Mouse (Mus musculus): ENCODE results near the gene Uqcr10.
"Not testable (repeated sequence)": the region's sequence is repeated elsewhere in the genome, so short reads cannot be mapped to it uniquely, and the experiment has no call there.

The Uqcr10 gene

DNA sequence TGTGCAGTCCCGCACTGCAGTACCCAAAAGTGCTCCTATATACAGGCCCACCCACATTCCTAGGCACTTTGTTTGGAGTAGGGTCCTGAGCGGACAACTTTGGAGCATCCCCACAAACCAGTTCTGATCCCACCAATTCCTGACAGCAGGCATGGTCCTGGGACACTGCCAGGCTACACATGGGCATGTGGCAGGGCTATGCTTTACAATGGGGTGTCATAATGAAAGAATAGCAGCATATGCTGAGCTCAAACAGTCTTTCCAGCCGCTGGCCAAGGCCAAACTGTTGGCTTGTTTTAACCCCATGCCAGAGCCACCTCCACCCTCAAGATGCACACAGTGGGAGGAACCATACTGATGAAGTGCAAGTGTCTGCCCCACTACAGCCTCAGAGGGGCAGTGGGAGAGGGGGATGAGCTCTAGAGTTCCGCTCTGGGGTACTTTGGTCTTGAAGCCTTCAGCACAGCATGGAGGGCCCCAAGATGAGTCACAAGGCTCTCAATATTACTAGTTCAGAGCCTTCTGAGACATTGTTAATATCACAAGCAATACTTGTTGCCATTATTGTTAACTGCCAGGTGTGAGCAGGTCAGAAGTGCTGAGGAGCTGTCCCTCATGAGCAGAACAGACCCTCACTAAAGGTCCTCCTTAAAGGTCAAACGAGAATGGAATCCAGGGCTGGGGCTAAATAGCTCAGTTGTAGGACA is 12.5 kb upstream of the Uqcr10 start:
- in situ Hi-C loops (cut with MboI; ENCODE audit: low sequenced_read_pairs): no loop called here

DNA sequence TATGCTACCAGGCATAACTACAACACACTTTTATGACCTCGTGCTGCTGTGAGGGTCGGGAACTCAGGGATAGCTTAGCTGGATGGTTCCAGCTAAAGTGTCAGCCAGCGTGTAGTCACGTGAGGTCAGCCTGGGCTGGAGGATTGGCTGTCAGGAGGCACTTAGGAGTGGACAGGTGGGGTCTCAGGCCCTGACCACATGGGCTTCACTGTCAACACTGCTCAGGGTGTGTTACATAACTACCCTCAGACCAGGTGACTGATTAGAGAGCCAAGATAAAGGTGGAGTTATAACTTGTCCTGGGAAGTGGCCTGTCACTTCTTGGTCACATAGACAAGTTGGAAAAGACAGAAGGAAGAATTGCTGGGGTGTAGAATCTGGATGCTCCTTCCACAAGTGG is 11.5 kb upstream of the Uqcr10 start:
- in situ Hi-C loops (cut with MboI; ENCODE audit: low sequenced_read_pairs): no loop called here

DNA sequence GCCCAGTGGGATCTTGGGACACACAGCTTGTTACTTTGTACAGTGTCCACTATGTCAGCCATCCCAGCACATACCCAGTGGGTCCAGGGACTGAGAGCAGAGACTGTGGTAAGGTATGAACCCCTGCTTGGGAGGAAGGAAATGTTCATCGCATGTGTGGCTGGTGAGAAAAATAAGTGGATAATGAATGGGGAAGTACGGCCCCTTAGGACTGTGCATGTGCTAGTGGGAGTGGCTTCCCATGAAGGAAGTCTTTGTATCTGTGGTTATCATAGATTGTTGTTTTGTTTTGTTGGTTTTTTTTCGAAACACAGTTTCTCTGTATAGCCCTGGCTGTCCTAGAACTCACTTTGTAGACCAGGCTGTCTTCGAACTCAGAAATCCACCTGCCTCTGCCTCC is 10.6 kb upstream of the Uqcr10 start:
- in situ Hi-C loops (cut with MboI; ENCODE audit: low sequenced_read_pairs): no loop called here

DNA sequence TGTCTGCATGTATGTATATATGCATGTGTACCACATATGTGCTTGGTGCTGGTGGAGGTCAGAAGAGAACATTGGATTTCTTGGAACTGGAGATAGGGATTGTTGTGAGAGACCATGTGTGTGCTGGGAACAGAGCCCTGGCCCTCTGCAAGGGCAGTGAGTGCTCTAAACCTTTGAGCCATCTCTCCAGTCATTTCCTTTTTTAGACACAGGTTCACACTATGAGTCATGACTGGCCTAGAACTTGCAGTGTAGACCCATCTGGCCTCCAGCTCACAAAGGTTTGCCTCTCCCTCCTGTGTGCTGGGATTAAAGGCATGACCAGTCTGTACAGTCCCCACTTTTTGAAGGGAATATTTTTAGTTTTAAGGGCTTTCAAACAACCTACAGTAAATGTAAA is 8.7 kb upstream of the Uqcr10 start:
- in situ Hi-C loops (cut with MboI; ENCODE audit: low sequenced_read_pairs): no loop called here

DNA sequence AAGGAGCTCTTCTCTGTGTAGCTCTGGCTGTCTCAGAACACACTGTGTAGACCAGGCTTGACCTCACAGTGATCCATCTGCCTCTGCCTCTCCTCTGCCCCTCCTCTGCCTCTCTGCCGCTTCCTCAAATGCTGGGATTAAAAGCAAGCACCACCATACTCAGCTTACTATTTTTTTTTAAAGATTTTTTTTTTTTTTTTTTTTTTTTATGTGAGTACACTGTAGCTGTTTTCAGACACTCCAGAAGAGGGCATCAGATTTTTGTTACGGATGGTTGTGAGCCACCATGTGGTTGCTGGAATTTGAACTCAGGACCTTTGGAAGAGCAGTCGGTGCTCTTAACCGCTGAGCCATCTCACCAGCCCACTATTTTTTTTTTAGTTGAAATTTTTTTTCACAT is 6.0 kb upstream of the Uqcr10 start:
- in situ Hi-C loops (cut with MboI; ENCODE audit: low sequenced_read_pairs): not testable (repeated sequence)

DNA sequence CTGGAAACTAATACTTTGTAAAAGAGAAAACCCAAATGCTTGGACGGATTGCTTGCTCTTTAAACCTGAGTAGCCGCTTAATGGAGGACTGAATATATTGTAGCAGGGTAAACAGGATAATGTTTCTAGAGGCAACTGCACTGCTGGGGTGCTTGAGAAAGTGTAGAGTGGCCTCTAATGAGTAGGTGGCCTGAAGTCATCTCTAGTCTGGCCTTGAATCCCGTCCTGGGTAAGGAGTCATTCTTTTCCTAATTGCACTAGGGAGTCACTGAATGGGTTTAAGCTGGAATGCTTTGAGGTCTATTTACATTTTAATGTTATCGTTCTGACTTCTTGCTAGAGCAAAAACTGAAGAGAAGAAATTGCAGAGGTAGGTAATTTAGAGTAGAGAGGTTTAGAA is 1.0 kb upstream of the Uqcr10 start:
- in situ Hi-C loops (cut with MboI; ENCODE audit: low sequenced_read_pairs): no loop called here

DNA sequence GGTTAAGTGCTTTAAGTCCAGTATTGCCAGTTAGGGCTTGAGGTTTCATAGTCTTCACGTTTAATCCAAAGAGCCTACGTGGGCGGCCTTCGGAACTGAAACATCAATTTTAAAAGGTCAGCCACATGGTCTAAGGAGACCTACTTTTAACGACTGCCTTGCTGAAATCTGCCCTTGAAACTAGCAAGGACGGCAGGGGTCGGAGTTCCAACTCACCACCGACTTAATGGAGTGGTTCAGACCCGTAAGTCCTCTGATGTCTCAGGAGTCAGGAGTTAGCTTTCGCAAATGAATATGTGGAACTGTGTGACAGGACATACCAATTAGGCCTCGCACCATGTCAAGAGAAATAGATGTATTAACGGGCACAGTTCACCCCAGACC is 462 bp downstream of the Uqcr10 start:
- in situ Hi-C loops (cut with MboI; ENCODE audit: low sequenced_read_pairs): no loop called here

DNA sequence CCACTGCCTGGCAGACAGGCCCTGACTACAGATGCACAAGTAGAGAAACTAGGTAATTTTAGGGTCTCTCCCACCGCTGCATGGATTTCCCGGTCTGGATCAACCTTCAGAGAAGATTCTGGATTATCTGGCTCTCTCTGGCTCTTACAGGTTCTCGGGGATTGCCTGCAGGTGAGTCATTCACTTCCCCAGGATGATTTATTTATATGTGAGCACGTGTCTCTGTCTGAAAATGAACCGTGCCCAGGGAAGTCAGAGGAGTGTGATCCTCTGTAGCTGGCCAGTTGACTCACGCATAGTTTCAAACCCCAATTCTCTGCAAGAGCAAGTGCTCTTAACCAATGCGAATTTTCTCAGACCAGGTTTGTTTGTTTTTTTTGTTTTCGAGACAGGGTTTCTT is 3.4 kb downstream of the Uqcr10 start:
- in situ Hi-C loops (cut with MboI; ENCODE audit: low sequenced_read_pairs): no loop called here

DNA sequence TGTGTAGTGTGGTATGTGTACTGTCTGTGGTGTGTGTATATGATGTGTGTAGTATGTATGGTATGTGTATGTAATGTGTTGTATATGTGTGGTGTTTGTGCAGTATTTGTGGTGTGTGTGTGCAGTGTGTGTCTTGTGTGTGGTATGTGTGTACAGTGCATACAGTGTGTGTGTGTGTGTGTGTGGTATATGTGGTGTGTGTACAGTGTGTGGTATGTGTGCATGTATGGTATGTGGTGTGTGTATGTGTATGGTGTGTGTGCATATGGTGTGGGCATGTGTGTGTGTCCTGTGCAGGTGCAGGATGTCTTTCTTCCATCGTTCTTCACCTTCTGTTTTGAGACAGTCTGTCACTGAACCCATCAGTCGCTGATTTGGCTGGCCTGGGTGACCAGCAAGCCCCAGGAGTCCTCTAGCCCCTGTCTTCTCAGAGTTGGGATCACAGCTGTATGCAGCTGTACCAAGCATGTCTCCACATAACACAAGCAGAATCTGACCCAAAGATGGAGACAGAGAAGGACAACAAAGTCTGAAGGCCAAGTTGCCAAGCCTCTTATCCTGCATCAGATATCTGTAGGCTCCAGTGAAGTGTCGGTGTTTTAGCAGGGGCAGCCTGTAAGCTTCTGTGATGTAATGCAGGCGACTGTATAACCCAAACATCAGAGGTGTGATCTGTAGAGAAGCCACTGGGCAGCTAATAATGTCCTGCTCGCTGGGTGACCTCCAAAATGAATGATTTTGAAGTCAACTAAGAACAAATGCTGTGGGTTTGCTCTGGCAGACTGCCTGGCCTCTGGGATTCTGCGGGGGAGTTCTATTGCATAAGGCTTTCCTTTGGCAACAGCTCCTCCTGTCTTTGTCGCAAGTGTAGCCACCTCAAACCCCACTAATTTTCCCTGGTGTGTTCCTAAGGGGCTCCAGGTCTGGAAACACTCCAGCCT is 6.8 kb downstream of the Uqcr10 start:
- in situ Hi-C loops (cut with MboI; ENCODE audit: low sequenced_read_pairs): no loop called here

DNA sequence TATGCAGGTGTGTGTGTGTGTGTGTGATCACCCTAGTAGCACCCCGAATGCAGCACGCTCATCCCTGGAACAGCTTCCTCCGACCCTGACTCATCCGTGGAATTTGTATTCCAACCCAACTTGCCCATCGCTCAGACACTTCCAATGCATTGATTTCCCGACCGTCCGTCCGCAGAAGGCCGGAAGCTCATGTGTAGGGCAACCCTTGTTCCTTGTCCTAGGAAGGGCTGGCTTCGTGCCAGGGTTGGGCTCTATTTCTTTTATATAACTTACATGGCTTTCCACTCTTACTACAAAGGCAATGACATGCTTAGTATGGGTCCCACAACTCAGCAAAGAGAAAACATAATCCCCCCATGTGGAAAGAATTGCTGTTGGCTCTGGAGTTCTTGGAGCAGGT is 12.0 kb downstream of the Uqcr10 start:
- in situ Hi-C loops (cut with MboI; ENCODE audit: low sequenced_read_pairs): no loop called here

DNA sequence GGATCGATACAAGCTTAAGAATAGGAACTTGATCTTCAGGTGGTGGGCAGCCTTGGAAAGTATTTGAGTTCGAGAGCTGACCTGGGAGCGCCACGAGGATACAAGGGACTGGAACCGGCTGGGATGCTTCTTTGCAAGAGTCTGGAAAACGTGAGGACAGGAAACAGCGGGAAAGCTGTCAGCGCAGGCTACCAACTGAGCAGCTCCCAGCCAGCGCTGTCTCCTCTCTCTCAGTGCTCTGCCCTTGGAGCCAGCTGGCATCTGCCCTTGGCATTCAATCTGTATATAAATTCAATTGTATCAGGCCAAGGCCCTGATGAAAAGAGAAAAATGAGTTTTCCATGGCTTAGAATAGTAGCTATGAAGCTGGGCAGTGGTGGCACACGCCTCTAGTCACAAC is 12.9 kb downstream of the Uqcr10 start:
- in situ Hi-C loops (cut with MboI; ENCODE audit: low sequenced_read_pairs): no loop called here

DNA sequence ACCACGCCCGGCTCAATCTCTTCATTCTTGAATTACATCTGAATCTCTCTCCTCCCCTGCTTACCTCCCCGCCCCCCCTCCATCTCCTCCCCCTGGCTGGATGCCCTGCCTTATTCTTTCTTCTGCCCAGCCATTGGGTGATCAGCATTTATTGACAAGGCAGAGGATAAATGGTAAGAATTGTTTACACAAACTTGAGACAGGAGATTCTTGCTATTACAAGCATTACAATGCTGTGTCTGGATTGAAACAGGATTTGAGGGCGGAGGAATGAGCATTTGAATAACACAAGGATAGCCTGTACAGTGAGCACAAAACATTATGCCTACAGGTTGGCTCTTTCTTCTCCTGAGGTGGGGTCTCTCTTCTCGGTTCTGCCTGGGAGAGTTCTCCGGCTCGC is 13.8 kb downstream of the Uqcr10 start:
- in situ Hi-C loops (cut with MboI; ENCODE audit: low sequenced_read_pairs): no loop called here

DNA sequence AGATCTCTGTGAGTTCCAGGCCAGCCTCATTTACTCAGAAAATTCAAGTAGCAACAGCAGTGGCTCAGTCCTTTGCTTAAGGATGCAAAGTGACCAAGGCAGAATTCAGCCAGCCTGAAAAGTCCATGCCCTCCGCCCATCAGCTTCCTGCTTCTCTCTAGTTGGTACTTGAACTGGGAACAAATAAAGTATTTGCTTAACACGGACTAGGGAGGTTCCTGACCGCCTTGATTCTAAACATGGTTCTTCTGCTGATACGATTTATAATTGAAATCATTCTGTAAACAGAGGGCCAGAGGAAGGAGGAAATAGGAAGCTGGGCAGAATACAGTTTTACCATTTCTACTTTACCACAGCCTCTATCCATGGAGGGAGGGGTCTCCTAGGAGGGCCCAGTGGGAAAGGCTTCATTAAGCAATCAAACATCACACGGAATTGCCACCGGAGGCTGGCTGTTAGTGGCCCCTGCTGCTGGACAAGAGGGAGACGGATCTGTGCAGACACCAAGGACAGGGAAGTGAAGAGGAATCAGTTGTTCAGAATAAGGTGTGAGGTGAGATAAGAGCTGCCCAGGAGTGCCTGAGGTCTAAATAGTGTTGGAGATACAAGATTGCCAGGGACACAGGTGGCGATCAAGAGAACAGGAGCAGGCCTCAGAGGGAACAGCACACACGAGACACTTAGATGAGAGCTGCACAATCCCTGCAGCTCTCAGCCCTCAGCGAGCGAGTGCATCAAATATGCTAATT is 15.3 kb downstream of the Uqcr10 start:
- in situ Hi-C loops (cut with MboI; ENCODE audit: low sequenced_read_pairs): no loop called here

DNA sequence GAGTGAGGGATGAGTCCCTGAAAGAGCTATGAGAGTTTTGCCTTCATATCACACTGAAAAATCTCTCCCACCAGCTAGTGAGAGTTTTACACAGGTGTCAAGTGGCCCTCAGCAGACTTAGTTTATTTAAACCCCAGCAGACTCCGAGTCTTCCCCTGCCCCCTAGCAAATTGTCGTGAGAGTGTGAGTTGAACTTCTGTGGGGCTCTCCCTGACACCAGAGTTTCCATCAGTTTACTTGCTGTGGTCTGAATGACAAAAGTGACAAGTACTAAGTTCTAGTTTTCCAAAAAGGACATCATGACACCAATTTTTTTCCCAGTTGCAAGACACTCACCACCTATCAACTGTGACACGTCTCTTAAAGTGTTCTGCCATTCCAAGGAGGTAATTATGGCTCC is 16.3 kb downstream of the Uqcr10 start:
- in situ Hi-C loops (cut with MboI; ENCODE audit: low sequenced_read_pairs): no loop called here

DNA sequence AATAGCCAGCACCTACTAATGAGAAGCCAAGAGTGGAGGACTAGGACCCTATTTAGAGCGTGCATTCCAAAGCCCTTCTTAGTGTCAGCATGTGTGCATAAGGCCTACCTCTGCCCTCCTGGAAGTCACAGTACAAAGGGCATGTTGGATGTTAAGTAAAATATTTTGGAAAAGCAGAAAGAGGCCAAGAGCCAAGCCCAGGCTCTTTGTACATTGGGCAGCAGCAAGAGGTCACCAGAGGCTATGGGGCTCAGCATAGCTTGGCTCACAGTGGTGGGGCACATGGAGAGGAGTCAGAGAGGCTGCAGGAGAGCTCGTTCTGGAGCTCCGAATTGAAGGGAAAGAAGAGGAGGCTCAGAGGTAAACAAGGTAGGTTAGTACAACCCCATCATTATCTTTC is 17.1 kb downstream of the Uqcr10 start:
- in situ Hi-C loops (cut with MboI; ENCODE audit: low sequenced_read_pairs): no loop called here

DNA sequence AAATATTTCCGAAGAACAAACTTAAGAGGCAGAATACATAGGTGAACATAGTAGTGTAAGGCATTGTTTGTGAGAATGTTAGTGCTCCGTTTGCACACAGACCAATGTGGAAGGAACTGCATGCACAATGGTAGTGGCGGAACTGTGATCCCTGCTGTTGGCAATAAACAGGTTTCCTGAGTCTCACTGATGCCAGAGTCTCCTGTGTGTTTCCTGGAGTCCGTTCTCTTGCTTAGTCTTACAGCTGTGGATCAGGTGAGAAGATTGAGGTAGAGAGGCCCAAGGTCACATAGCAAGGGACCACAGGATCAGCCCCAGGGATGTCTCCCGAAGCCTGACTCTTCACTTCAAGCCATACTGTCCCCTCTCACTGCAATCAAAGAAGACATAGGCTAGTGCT is 18.6 kb downstream of the Uqcr10 start:
- in situ Hi-C loops (cut with MboI; ENCODE audit: low sequenced_read_pairs): no loop called here

DNA sequence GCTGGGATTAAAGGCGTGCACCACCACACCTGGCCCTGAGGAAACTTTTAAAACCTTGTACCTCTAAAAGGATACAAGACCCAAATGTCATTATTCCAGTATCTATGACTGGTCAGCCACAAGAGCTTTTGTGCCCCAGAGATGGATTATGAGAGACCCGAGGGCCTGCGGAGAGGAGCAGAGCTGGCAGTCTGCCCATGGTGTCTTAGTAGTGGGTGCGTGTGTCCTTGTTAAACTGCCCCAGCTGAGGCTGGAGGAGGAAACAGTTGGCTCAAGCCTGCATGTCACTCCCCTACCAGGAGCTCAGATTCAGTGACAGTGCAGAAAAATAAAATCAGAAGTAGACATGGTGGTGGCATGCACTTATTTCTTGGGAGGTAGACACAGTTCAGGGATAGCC is 19.1 kb downstream of the Uqcr10 start:
- in situ Hi-C loops (cut with MboI; ENCODE audit: low sequenced_read_pairs): no loop called here

DNA sequence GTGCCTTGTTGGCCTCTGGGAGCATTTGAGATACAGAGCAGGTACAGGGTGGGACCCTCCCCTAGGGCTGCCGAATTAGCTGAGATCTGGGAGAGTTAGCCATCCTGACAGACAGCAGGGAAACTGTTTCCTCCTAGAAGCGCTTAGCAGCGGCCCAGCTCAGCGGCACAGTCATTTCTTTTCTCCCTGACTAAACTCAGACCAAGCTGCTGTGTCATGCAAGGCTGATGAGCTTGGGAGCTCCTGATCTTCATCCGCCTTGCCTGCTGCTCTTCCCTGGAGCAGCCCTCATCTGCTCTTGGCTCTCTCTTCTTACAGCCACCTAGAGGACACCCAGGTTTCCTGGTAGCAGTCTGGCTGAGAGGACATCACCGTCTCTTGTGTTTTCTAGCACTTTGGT is 20.0 kb downstream of the Uqcr10 start:
- in situ Hi-C loops (cut with MboI; ENCODE audit: low sequenced_read_pairs): no loop called here

DNA sequence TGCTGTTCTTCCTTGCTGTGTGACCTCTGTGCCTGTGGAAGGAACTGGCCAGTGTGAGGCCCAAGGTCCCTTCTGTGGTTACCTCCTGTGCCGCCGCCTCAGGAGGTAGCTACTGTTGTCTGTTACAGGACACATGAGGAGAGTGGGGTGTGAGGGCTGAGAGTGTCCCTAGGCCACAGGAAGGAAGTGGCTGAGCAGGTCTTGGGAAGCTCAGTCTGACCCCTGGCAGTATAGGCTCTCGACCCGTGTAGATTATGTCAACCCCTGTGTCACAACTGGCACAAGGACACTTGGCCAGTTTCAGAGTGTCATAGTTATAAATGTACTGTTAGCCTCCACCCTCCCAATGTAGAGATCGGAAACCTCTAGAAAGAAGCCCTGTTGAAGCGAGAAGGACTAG is 20.6 kb downstream of the Uqcr10 start:
- in situ Hi-C loops (cut with MboI; ENCODE audit: low sequenced_read_pairs): no loop called here

DNA sequence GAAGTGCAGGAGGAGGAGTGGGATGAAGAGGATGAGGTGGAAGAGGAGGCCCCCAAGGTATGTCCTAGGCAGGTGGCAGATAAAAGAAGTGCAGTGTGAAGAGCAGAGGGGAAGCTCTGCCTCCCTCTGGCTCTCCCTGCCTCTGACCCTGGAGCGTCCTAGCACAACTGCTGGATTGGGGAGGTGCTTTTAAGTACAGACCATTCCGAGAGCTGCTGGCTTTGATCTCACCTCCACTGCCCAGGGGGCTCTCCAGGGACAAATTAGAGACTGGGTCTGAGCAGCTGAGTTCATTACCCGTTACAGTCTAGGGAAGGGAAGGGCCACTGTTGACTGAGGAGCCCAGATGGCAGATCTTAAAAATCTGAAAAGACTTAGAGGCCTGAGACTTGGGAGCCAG is 24.0 kb downstream of the Uqcr10 start:
- in situ Hi-C loops (cut with MboI; ENCODE audit: low sequenced_read_pairs): no loop called here

DNA sequence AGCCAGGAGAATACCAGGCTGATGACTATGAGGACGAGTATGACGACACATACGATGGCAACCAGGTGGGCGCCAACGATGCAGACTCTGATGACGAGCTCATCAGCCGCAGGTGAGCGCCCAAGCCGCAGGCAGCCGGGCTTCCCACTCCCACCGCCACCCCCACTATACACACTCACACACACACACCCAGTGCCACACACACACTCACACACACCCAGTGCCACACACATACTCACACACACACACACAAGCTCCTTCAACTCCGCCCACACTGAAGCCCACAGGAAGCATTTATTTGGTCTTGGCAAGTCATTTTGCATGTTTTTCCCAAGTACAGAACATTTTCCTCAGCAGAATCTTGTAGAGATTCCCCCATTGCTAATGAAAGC is 24.7 kb downstream of the Uqcr10 start:
- in situ Hi-C loops (cut with MboI; ENCODE audit: low sequenced_read_pairs): no loop called here

Measured in CH12F3 (cell line).